Mouse (Mus musculus): Measurements from ENCODE around the gene Dcakd.

DNA sequence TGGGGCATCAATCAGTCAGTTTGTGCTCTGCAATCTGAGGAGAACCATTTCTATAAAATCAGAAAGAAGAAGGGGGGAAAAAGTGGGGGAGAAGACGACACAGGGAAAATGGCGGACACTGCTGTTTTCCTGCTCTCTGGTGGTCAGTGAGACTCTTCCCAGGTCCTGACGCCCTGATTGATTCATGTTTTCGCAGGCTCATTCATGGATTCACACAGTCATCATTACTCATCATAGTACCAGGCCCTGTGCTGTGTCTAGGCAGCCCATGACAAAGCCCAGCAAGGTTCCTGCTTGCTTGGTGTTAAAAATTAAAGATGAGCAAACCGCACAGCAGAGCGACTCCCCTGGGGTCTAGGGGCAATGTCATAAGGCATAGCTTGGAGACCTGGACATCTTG is 69.7 kb downstream of the Dcakd start:
- TF ChIP-seq POLR2A (IDR thresholded peaks at IDR 0.05; ENCODE audit: low read depth, low read length): no peak
- no peak for TF ChIP-seq CTCF (IDR thresholded peaks at IDR 0.05; ENCODE audit: extremely low read depth, insufficient read depth, insufficient read length, insufficient replicate concordance)
